26 mouse cellular contexts compared by ENCODE assay signal in genomic region chr1:60432497-60432896, GRCm38 (mm10). TPM values are rescaled to one million over a fixed set of nuclear protein-coding genes. Genes with fewer than 3 reads are reported as not detected.
DNase-seq lines count a peak whose midpoint lies in the region; ATAC-seq lines count a peak whose summit lies in the region.
"Had no signal": no experiment of that assay in that cellular context is flagged by ENCODE, and none has a peak within 500 bp of the region (broad histone marks: within the 10 kb centered on the region; RNA-seq: fewer than 3 reads in every experiment).

No protein-coding gene starts in this region.

- H3K27ac ChIP-seq in heart, embryonic 11.5 days (ENCODE audit: low read depth, low read length): no peak overlapping the region
- H3K27ac ChIP-seq: embryonic facial prominence, embryonic 15.5 days; forebrain, embryonic 10.5 days; gastrocnemius, adult 2 months; heart, embryonic 10.5 days; heart, embryonic 15.5 days; hindbrain, embryonic 14.5 days; intestine, embryonic 15.5 days had no signal

- no peak overlapping the region for H3K4me3 ChIP-seq in heart, embryonic 11.5 days (ENCODE audit: low read depth, low read length)
- H3K4me3 ChIP-seq: embryonic facial prominence, embryonic 15.5 days; erythroblast, embryonic 14.5 days; forebrain, embryonic 10.5 days; gastrocnemius, adult 2 months; heart, embryonic 10.5 days; heart, embryonic 15.5 days; intestine, embryonic 15.5 days had no signal

- H3K9me3 ChIP-seq in heart, embryonic 11.5 days (replicated peaks; ENCODE audit: control insufficient read depth, low read length): no peaks in the 10 kb centered on the region
- H3K9me3 ChIP-seq: embryonic facial prominence, embryonic 15.5 days; forebrain, embryonic 10.5 days; heart, embryonic 10.5 days; heart, embryonic 15.5 days; intestine, embryonic 15.5 days had no signal

- ATAC-seq in heart, embryonic 11.5 days (replicated peaks; ENCODE audit: insufficient number of reproducible peaks, low FRiP score, low TSS enrichment): no peak
- ATAC-seq: activated CD4-positive, CD25-positive, alpha-beta regulatory T cell, adult 4 months; CD4-positive, CD25-positive, alpha-beta regulatory T cell, adult 4 months; forebrain, embryonic 14.5 days; intestine, embryonic 15.5 days had no signal

- DNase-seq in cerebellum, adult 11-12 months: peak; percentile 34
- DNase-seq in cerebellum, postnatal 4 days (ENCODE audit: low spot score in 2 of 2): no peak
- peak; percentile 17 for DNase-seq in heart, adult 11 months
- peak; percentile 66 for DNase-seq in WW6 (ENCODE audit: low read depth, low spot score)
- DNase-seq in cerebellum, postnatal 25 days: peak; percentile 38 to 50
- no peak for DNase-seq in kidney, adult 18-20 months
- no peak for DNase-seq in spleen, postnatal 10 days (ENCODE audit: low spot score in 2 of 2)
- DNase-seq: adrenal gland, postnatal 14 days; B cell, adult 2 months; embryo, embryonic 11 days; gastrocnemius, adult 2 months; gastrocnemius, postnatal 25 days; heart, adult 18-20 months; heart, postnatal 14 days; kidney, adult 8-10 months had no signal

- no peaks in the 10 kb centered on the region for H3K27me3 ChIP-seq in heart, embryonic 11.5 days (ENCODE audit: control insufficient read depth, insufficient read depth, low read length)
- H3K27me3 ChIP-seq: embryonic facial prominence, embryonic 15.5 days; heart, embryonic 15.5 days; intestine, embryonic 15.5 days had no signal

- no peaks in the 10 kb centered on the region for H3K36me3 ChIP-seq in heart, embryonic 11.5 days (ENCODE audit: control insufficient read depth, insufficient read depth, low read length)
- H3K36me3 ChIP-seq: embryonic facial prominence, embryonic 15.5 days; intestine, embryonic 15.5 days had no signal

- H3K4me1 ChIP-seq in heart, embryonic 11.5 days (ENCODE audit: control insufficient read depth, insufficient read depth, low read length): no peaks in the 10 kb centered on the region
- H3K4me1 ChIP-seq: embryonic facial prominence, embryonic 15.5 days; heart, embryonic 10.5 days; intestine, embryonic 15.5 days had no signal

- H3K9ac ChIP-seq in heart, embryonic 11.5 days (ENCODE audit: low read depth, low read length): no peak overlapping the region
- H3K9ac ChIP-seq: embryonic facial prominence, embryonic 15.5 days; heart, embryonic 15.5 days; hindbrain, embryonic 14.5 days; intestine, embryonic 15.5 days had no signal

- no peak overlapping the region for H3K4me2 ChIP-seq in heart, embryonic 11.5 days
- H3K4me2 ChIP-seq: embryonic facial prominence, embryonic 15.5 days; heart, embryonic 15.5 days; hindbrain, embryonic 14.5 days; intestine, embryonic 15.5 days had no signal

- 38% methylated on average over 1 of the region's 1 CpGs for WGBS in heart, embryonic 11.5 days (ENCODE audit: insufficient replicate concordance)

RNA-seq across cellular contexts. Expression of gene Abi2, which starts 23.1 kb away (rescaled TPM):
- 37.0 and 39.6 TPM in 2 replicates for polyA plus RNA-seq in heart, embryonic 11.5 days (2014; fragmentation: Nextera tagmentation; extraction: Ambion mirVana)

Comparison
In these comparisons a context has a peak if more than half of its experiments do, and no peak if none do; other contexts are left out.
1. DNase-seq: peak in cerebellum, adult 11-12 months (single experiment), heart, adult 11 months (single experiment), WW6 (single experiment) and cerebellum, postnatal 25 days (2 of 2); none in cerebellum, postnatal 4 days (0 of 2), kidney, adult 18-20 months (single experiment) and spleen, postnatal 10 days (0 of 2).